Mouse (Mus musculus) right cerebral cortex, postnatal 4 days (tissue): ENCODE results near the gene Grb10.

ENCODE experiments used
- DNase-seq: peaks from one replicate; pipeline ENCODE4 v3.0.0-alpha.2; 2022

The Grb10 gene

GRCm38 (mm10) chr11:12032831-12033230, 5.7 kb downstream of the Grb10 start:
- no peak for DNase-seq

- DNase-seq: peak; percentile 64
Measured at GRCm38 (mm10) chr11:12026638-12027037, 11.8 kb downstream of the Grb10 start.

GRCm38 (mm10) chr11:12025756-12026593, 12.5 kb downstream of the Grb10 start:
- DNase-seq: peak; percentile 80

GRCm38 (mm10) chr11:12025392-12025755, 13.1 kb downstream of the Grb10 start:
- DNase-seq: no peak

- no peak for DNase-seq
Measured at GRCm38 (mm10) chr11:12023051-12023450, 15.4 kb downstream of the Grb10 start.

- no peak for DNase-seq
Measured at GRCm38 (mm10) chr11:12019651-12020050, 18.8 kb downstream of the Grb10 start.

GRCm38 (mm10) chr11:12018604-12019003, 19.9 kb downstream of the Grb10 start:
- DNase-seq: no peak

GRCm38 (mm10) chr11:12010084-12010483, 28.4 kb downstream of the Grb10 start:
- DNase-seq: no peak

GRCm38 (mm10) chr11:12000293-12000910, 38.1 kb downstream of the Grb10 start:
- no peak for DNase-seq

- DNase-seq: no peak
Measured at GRCm38 (mm10) chr11:11998881-11999280, 39.6 kb downstream of the Grb10 start.

- no peak for DNase-seq
Measured at GRCm38 (mm10) chr11:11997045-11997444, 41.4 kb downstream of the Grb10 start.

- DNase-seq: no peak
Measured at GRCm38 (mm10) chr11:11995371-11995770, 43.1 kb downstream of the Grb10 start.

GRCm38 (mm10) chr11:11993807-11994206, 44.7 kb downstream of the Grb10 start:
- DNase-seq: no peak

- DNase-seq: no peak
Measured at GRCm38 (mm10) chr11:11993183-11993582, 45.3 kb downstream of the Grb10 start.

GRCm38 (mm10) chr11:11989850-11990249, 48.6 kb downstream of the Grb10 start:
- DNase-seq: no peak

GRCm38 (mm10) chr11:11987233-11987632, 51.2 kb downstream of the Grb10 start:
- no peak for DNase-seq

- DNase-seq: no peak
Measured at GRCm38 (mm10) chr11:11978611-11979197, 59.8 kb downstream of the Grb10 start.

GRCm38 (mm10) chr11:11974591-11975255, 63.8 kb downstream of the Grb10 start:
- DNase-seq: peak; percentile 21

GRCm38 (mm10) chr11:11973366-11974014, 65.0 kb downstream of the Grb10 start:
- DNase-seq: peak; percentile 67

GRCm38 (mm10) chr11:11972401-11973110, 65.9 kb downstream of the Grb10 start:
- DNase-seq: no peak

GRCm38 (mm10) chr11:11970246-11970645, 68.2 kb downstream of the Grb10 start:
- DNase-seq: no peak

- no peak for DNase-seq
Measured at GRCm38 (mm10) chr11:11968830-11969229, 69.7 kb downstream of the Grb10 start.
